Mouse (Mus musculus) spleen, postnatal 10 days (tissue): Measurements from ENCODE around the gene Tmco1.
"Not testable (repeated sequence)": the region's sequence is repeated elsewhere in the genome, so short reads cannot be mapped to it uniquely, and the experiment has no call there.

Experiments used
- DNase-seq, 2 experiments: peaks; one replicate each; pipeline ENCODE4 v3.0.0; 2021 to 2022; ENCODE audit warnings: low spot score in 2 of 2

The Tmco1 gene

GRCm38 (mm10) chr1:167331106-167331505 lies 22.9 kb downstream of the Tmco1 start:
- DNase-seq, result no peak

GRCm38 (mm10) chr1:167336398-167336797 lies 28.2 kb downstream of the Tmco1 start:
- no peak for DNase-seq

GRCm38 (mm10) chr1:167337463-167338095 lies 29.4 kb downstream of the Tmco1 start:
- peak; percentile 68 to 86 for DNase-seq

GRCm38 (mm10) chr1:167339177-167339781 lies 31.1 kb downstream of the Tmco1 start:
- no peak for DNase-seq

- DNase-seq, result peak; percentile 26 to 29
These were observed 32.1 kb downstream of the Tmco1 start for GRCm38 (mm10) chr1:167340111-167340787.

- DNase-seq, result peak; percentile 17 to 26
These were observed 32.8 kb downstream of the Tmco1 start for GRCm38 (mm10) chr1:167340910-167341528.

GRCm38 (mm10) chr1:167342831-167343230 lies 34.7 kb downstream of the Tmco1 start:
- no peak for DNase-seq

- DNase-seq, result not testable (repeated sequence)
These were observed 37.9 kb downstream of the Tmco1 start for GRCm38 (mm10) chr1:167345994-167346520.

GRCm38 (mm10) chr1:167349206-167349605 lies 41.0 kb downstream of the Tmco1 start:
- not testable (repeated sequence) for DNase-seq

- DNase-seq, result peak; percentile 90 to 92
These were observed 41.8 kb downstream of the Tmco1 start, which contains the start of gene Aldh9a1 for GRCm38 (mm10) chr1:167349815-167350596. Aldh9a1 (plus strand) TSS chr1:167349991.

GRCm38 (mm10) chr1:167350597-167351415 lies 42.6 kb downstream of the Tmco1 start:
- DNase-seq, result no peak

GRCm38 (mm10) chr1:167352403-167352802 lies 44.2 kb downstream of the Tmco1 start:
- peak in 1 of 2 experiments; percentile 32 for DNase-seq

GRCm38 (mm10) chr1:167357387-167357786 lies 49.2 kb downstream of the Tmco1 start:
- no peak for DNase-seq

- no peak for DNase-seq
These were observed 50.6 kb downstream of the Tmco1 start for GRCm38 (mm10) chr1:167358731-167359130.

- DNase-seq, result no peak
These were observed 52.1 kb downstream of the Tmco1 start for GRCm38 (mm10) chr1:167360268-167360667.

GRCm38 (mm10) chr1:167362819-167363218 lies 54.6 kb downstream of the Tmco1 start:
- no peak for DNase-seq

- DNase-seq, result no peak
These were observed 55.1 kb downstream of the Tmco1 start for GRCm38 (mm10) chr1:167363322-167363721.

- no peak for DNase-seq
These were observed 57.6 kb downstream of the Tmco1 start for GRCm38 (mm10) chr1:167365808-167366207.

- no peak for DNase-seq
These were observed 58.4 kb downstream of the Tmco1 start for GRCm38 (mm10) chr1:167366621-167367020.

GRCm38 (mm10) chr1:167368018-167368417 lies 59.8 kb downstream of the Tmco1 start:
- DNase-seq, result no peak
